Mouse (Mus musculus): ENCODE results near the gene Morn5. TPM values are rescaled to one million over a fixed set of nuclear protein-coding genes. Genes with fewer than 3 reads are reported as not detected.

Gene Morn5
- total RNA-seq, 2 experiments from 2014 or later, result 1.0 to 1.4 TPM

DNA sequence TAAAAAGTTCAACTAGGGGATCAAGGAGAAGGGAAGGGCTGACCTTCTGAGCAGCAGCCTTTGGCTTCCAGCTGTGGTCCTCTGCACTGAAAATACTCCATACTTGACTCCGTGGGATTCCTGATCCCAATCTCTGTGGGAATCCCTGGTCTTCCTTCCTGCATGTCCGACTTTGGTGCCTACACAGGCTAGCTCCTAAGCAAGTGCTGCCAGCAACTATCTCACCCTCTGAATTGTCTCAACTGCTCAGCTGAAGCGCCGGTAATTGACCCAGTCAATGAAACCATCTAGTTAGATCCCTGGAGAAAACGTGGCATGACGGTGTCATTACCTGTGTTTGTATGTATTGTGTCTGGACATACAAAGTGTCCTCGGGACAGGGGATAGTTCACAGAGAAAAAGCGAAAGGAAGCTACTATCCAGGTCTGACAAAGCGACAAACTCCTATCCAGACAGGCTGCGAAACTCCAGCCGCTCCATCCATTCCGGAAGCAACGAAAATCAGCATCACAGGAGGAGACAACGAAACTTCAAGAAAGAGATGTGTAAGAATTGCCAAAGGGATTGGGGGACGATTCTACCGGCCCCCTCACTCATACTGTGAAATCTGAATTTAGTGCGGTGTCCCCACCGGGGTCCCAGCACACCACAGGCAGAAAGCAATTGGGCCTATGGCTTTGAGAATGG lies 48.0 kb downstream of the Morn5 start:
- Histone ChIP-seq H3K27ac (no peak overlapping the region), H3K4me3 (no peak overlapping the region)
- intact Hi-C loops (cut with DNase I), result no loop called here
- DNase-seq (ENCODE audit: extremely low spot score in 1 of 2, low spot score in 2 of 2), result no peak
- TF ChIP-seq CTCF (IDR thresholded peaks at IDR 0.05), result no peak

DNA sequence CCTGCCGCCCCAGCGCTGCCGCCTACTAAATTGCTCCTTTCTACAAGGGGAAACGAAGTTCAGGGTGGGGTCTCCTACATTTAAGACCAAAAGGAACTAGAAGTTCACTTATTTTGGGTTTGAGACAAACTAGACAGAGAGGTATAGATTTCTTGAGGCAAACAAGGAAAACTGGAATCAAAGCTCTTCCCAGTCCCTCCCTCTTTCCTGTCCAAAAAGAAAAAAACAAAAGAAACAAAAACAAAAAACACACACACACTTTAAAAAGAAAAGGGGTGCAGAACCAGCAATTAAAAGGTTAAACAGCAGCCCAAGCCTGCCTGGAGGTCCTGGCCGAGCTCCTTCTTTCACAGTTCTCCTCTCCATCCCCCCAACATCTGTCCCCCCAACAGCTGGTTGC lies 48.8 kb downstream of the Morn5 start:
- no peak for DNase-seq (ENCODE audit: extremely low spot score in 1 of 2, low spot score in 2 of 2)
- H3K4me3 ChIP-seq, result no peak overlapping the region
- H3K27ac ChIP-seq, result no peak overlapping the region
- TF ChIP-seq CTCF (IDR thresholded peaks at IDR 0.05), result no peak
- intact Hi-C loops (cut with DNase I), result no loop called here

DNA sequence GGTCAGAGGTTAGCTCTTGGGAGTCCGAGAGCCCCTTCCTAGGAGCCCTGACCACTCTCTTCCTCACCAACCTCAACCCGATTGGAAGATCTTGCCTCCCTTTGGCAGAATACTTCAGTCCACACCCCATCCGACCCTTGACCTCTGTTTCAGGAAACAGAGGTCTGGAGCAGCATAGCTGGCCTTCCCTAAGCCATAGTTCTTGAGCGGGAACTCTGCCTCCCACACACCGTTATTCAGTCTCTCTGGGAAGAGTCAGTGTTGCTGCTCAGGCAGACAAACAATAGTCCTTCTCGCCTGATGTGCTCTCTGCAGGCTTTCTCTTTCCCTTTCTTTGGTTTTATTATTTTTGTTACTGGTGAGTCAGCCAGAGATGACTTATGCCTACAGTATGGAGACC lies 50.5 kb downstream of the Morn5 start:
- no peak for DNase-seq (ENCODE audit: extremely low spot score in 1 of 2, low spot score in 2 of 2)
- no peak for TF ChIP-seq CTCF (IDR thresholded peaks at IDR 0.05)
- no peak overlapping the region for H3K27ac ChIP-seq
- intact Hi-C loops (cut with DNase I), result loop anchor here (5.0 kb wide), 1 partner anchor 87 kb away; no protein-coding TSS in a partner anchor
- no peak overlapping the region for H3K4me3 ChIP-seq

DNA sequence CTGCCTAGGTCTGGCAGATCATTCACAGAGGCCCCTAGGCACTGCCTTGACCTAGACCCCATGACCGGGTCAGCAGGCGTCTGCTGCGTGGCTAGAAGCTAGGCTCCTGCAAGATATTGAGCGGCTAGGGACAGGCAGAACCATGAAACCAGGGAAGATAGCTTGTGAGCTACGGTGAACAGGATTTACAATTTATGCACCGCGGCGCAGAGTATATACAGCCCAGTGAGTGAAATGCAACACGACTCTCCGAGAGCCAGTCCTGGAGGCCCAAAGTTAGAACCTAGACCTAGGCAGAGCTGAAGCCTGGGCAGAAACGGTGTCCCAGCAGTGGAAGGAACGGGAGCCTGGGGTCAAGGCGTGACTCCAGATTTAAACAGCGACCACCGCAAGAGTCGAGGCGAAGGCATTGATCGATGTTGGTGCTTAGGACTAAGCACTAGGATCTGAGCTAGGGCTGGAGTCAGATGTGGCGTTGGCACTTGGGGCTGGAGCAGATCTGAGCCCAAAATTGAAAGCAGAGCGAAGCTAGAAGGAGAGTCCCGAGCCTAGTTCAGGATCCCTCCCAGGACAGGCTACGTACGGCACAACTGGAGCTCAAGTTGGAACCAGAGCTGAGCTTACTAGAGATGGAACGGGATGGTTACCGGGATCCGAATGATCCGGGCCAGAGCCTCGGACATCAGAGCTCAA lies 52.8 kb downstream of the Morn5 start:
- DNase-seq (ENCODE audit: extremely low spot score in 1 of 2, low spot score in 2 of 2), result no peak
- Histone ChIP-seq H3K27ac (no peak overlapping the region), H3K4me3 (peak overlapping the region; percentile 3; the same call in 1 of the 2 replicates)
- no peak for TF ChIP-seq CTCF (IDR thresholded peaks at IDR 0.05)
- intact Hi-C loops (cut with DNase I), result loop anchor here (5.0 kb wide), 1 partner anchor 90 kb away; no protein-coding TSS in a partner anchor

DNA sequence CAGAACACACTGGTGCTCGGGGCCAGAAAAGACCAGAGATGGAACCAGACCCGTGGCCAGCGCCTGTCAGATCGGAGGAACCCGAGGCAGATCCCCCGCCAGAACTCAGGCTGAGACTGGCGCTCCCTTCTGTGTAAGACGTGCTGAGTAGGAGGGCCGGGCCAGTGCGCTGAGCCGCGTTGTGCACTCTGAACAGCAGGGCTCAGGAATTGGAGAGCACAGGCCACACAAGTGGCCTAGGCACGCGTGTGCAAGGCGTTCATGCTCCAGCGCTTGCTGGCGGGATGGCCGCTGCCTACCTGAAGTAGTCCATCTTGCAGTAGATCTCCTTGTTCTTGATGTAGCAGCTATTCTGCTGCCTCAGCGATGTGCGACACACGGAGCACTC lies 53.3 kb downstream of the Morn5 start:
- intact Hi-C loops (cut with DNase I), result loop anchor here (5.0 kb wide), 1 partner anchor 90 kb away; no protein-coding TSS in a partner anchor
- no peak for DNase-seq (ENCODE audit: extremely low spot score in 1 of 2, low spot score in 2 of 2)
- TF ChIP-seq CTCF (IDR thresholded peaks at IDR 0.05), result no peak
- Histone ChIP-seq H3K27ac (no peak overlapping the region; the same call in 1 of the 2 replicates), H3K4me3 (no peak overlapping the region; the same call in 1 of the 2 replicates)

DNA sequence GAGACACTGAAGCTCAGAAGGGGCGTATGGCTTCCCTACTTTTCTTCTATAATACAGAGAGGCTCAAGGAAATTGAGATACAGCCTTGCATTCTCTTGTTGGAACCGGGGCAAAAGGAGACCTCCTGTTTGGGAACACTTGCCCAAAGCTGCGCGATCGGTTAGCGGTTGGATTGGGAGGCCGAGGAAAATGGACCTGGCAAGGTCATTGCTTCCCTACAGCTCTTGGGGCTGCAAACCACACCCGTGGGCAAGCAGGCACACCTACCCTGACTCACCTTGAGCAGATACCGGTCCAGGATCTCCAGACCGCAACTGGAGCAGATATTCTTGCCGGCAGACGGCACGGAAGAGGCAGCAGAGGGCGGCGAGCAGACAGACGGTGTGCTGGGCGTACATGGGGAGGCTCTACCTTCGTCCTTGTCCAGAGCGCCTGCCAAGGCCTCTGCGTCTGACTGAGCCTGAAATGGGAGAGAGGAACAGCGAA lies 53.9 kb downstream of the Morn5 start:
- Histone ChIP-seq H3K27ac (no peak overlapping the region; the same call in 1 of the 2 replicates), H3K4me3 (peak overlapping the region; percentile 9)
- DNase-seq (ENCODE audit: extremely low spot score in 1 of 2, low spot score in 2 of 2), result no peak
- no peak for TF ChIP-seq CTCF (IDR thresholded peaks at IDR 0.05)
- intact Hi-C loops (cut with DNase I), result loop anchor here (5.0 kb wide), 1 partner anchor 91 kb away; no protein-coding TSS in a partner anchor

DNA sequence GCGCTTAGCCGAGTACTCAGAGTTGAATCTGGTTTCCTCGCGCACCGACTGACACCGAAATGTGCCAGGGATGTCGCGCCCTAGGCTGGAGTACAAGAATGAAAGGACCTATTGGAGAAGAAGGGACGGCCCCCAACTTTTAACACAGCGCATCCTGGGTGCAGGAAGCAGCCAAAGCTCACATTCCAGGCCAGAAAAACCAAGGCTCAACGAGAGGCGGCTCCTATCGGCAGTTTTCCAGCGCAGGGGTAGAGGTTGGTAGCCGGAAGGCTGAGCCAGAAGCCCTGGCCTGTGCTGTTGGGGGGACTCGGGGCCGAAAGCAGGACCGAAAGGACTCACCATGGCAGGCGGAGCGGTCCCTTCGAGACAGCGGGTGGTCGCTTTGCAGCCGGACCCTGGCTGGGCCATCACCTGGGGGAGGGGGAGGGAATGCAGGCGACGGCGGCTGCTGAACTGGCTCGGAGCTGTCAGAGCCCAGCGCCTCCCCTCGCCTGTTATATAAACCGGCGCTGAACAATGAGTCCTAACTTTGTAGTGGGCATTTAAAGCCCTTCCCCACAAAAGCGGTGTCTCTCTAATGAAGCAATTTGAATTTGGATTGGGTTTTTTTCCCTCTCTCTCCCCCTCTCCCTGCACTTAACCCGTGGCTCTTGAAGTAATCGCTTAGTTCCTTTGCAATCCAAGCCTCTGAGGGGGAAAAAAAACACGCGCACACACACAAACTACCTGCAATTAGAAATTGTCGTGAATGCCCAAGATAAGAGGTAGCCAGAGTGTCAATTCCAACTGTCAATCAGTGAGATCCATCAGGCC lies 54.5 kb downstream of the Morn5 start:
- TF ChIP-seq CTCF (IDR thresholded peaks at IDR 0.05), result no peak
- Histone ChIP-seq H3K4me3 (peak overlapping the region; percentile 27), H3K27ac (no peak overlapping the region; the same call in 1 of the 2 replicates)
- peak in 1 of 2 experiments; percentile 20 for DNase-seq (ENCODE audit: extremely low spot score in 1 of 2, low spot score in 2 of 2)
- intact Hi-C loops (cut with DNase I), result loop anchor here (5.0 kb wide), 1 partner anchor 91 kb away; no protein-coding TSS in a partner anchor

DNA sequence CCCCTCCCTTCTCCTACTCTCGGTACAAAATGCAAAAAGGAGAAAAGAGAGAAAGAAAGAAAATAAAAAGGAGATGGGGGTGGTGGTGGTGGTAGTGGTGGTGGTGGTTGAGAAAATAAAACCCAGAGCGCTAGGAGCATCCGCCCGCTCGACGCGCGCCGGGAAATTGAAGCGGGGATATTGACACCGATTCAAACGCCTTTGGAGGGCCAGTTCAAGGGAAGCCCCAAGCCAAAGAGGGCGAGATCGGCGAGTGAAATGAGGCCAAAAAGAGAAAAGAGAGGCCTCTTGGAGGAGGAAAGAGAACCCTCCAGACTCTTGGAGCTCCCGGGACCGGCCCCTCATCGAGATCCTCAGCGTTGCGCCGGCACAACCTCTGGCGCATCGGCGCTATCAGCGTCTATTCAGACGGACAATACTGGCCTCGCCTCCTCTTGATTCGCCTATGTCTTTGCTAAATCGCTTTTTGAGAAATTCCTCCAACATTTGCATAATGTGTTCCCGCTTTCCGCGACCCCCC lies 55.2 kb downstream of the Morn5 start:
- H3K4me3 ChIP-seq, result peak overlapping the region; percentile 34
- intact Hi-C loops (cut with DNase I), result loop anchor here (5.0 kb wide), 1 partner anchor 92 kb away; no protein-coding TSS in a partner anchor
- H3K27ac ChIP-seq, result no peak overlapping the region
- no peak for DNase-seq (ENCODE audit: extremely low spot score in 1 of 2, low spot score in 2 of 2)
- no peak for TF ChIP-seq CTCF (IDR thresholded peaks at IDR 0.05)

DNA sequence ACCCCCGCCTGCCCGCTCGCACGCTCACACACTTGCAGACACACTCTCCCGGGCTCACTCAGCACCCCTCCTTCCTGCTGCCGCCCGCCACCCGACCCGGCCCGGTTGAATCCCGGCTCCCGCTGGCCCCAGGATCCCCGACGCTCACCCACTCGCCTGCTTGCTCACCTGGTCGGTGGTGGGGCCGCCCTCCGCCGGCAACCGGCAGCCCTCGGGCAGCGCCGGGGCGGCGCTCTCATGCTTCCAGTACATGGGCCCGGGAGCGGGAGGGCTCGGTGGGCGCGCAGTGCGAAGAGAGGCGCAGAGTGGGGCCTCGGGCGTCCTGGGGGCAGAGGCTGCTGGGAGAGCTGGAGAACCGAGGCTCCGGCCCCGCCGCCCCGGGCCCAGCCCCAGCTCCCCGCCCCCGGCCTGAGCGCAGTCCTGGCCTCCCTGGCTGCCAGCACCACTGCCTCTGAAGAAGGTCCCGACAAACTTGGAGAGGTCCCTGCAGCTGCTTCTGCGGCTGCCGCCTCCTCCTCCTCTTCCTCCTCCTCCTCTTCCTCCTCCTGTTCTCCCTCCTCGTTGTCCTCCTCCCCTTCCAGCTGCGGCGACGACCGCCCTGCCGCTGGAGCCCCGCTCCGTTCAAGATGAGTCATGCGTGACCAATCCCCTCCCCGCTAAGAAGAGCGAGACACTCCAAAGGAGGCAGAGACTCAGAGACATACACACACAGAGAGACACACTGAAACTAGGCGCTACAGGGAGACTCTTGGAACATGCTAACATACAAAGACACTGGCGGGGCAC lies 55.9 kb downstream of the Morn5 start, which contains the start of gene Lhx6:
Gene Lhx6, minus strand, starts transcription at position 453 of the 786 bp plus-strand sequence.
- intact Hi-C loops (cut with DNase I), result loop anchor here (5.0 kb wide), 1 partner anchor 93 kb away; no protein-coding TSS in a partner anchor
- DNase-seq (ENCODE audit: extremely low spot score in 1 of 2, low spot score in 2 of 2), result no peak
- no peak for TF ChIP-seq CTCF (IDR thresholded peaks at IDR 0.05)
- Histone ChIP-seq H3K4me3 (peak within 1 kb of the TSS; percentile 34), H3K27ac (no peak within 1 kb of the TSS)

DNA sequence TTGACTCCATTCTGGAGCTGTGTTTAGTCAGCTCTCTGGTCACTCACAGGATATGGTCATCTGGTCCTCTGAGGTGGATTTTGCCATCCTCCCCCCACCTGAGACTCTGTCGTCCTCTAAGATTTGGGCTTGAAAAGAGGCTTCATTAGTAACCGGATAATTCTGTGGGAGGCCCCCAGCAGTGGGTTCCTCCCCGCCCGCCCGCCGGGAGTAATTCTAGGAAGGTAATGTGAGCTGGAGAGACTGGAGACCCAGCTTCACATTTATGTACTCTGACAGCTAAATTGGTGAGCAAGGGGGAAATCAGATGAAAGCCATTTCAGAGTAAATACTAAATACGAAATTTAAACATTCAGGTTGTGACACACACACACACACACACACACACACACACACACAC lies 59.4 kb downstream of the Morn5 start:
- no peak for TF ChIP-seq CTCF (IDR thresholded peaks at IDR 0.05)
- intact Hi-C loops (cut with DNase I), result no loop called here
- no peak overlapping the region for H3K27ac ChIP-seq
- DNase-seq (ENCODE audit: extremely low spot score in 1 of 2, low spot score in 2 of 2), result no peak
- H3K4me3 ChIP-seq, result no peak overlapping the region
